Mouse (Mus musculus) midbrain, embryonic 14.5 days (tissue): ENCODE data around the gene Rora. TPM values are rescaled to one million over a fixed set of nuclear protein-coding genes. Genes with fewer than 3 reads are reported as not detected.

Experiments used
- ATAC-seq: fragments of 200-750 bp; cut with Nextera tagmentation; 2 replicates; pipeline ENCODE4 v1.8.0; 2017; ENCODE audit warnings: moderate number of reproducible peaks, moderate library complexity; ENCODE audit not compliant: low FRiP score, low TSS enrichment
- DNase-seq: peaks from one replicate; pipeline ENCODE4 v3.0.0-alpha.2; 2015
- H3K27ac ChIP-seq: fragments of 300-500 bp; sonication (generic); replicated peaks from 2 replicates; pipeline ENCODE4 v1.5.1; 2014; ENCODE audit warnings: mild to moderate bottlenecking, low read depth, low read length, moderate library complexity
- H3K27me3 ChIP-seq: fragments of 300-500 bp; sonication (generic); 2 replicates; pipeline ENCODE4 v1.6.1; 2014; ENCODE audit warnings: low read length, control low read depth, mixed read lengths; ENCODE audit not compliant: control insufficient read depth, insufficient read depth
- H3K36me3 ChIP-seq: fragments of 300-500 bp; sonication (generic); 2 replicates; pipeline ENCODE4 v1.6.1; 2014; ENCODE audit warnings: low read length, control low read depth; ENCODE audit not compliant: control insufficient read depth, insufficient read depth
- H3K4me1 ChIP-seq: fragments of 300-500 bp; sonication (generic); 2 replicates; pipeline ENCODE4 v1.6.1; 2014; ENCODE audit warnings: mild to moderate bottlenecking, antibody characterized with exemption, low read length, control low read depth; ENCODE audit not compliant: control insufficient read depth, insufficient read depth
- H3K4me2 ChIP-seq: fragments of 300-500 bp; sonication (generic); 2 replicates; pipeline ENCODE4 v1.6.1; 2014; ENCODE audit warnings: mild to moderate bottlenecking, low read length, moderate library complexity
- H3K4me3 ChIP-seq: fragments of 300-500 bp; sonication (generic); replicated peaks from 2 replicates; pipeline ENCODE4 v1.5.1; 2014; ENCODE audit warnings: low read depth, low read length
- H3K9ac ChIP-seq: fragments of 300-500 bp; sonication (generic); replicated peaks from 2 replicates; pipeline ENCODE4 v1.6.1; 2014; ENCODE audit warnings: mild to moderate bottlenecking, low read length, moderate library complexity
- H3K9me3 ChIP-seq: fragments of 300-500 bp; sonication (generic); 2 replicates; pipeline ENCODE4 v1.6.1; 2016; ENCODE audit warnings: low read length, control low read depth, mixed read lengths; ENCODE audit not compliant: control insufficient read depth
- WGBS: fragments of 180-500 bp; shearing (Covaris S2); extraction: QIAGEN DNeasy Blood & Tissue Kit; methylation state at CpG from one replicate; pipeline ENCODE4 v1.1.7; 2014; 5-methylcytosine and 5-hydroxymethylcytosine counted together
- polyA plus RNA-seq: library from polyadenylated mRNA; unstranded; fragments of >200 nt; fragmentation: Nextera tagmentation; extraction: Ambion mirVana; gene quantifications from 2 replicates; pipeline ENCODE4 v1.2.1, GENCODE M21; 2014

Gene Rora
- polyA plus RNA-seq, 1 experiment from 2014 or later, result 39.1 TPM

- Histone ChIP-seq H3K9ac (no peak overlapping the region), H3K4me3 (no peak overlapping the region), H3K9me3 (no peaks in the 10 kb centered on the region), H3K27me3 (no peaks in the 10 kb centered on the region), H3K36me3 (no peaks in the 10 kb centered on the region), H3K27ac (no peak overlapping the region), H3K4me2 (no peak overlapping the region), H3K4me1 (no peaks in the 10 kb centered on the region)
- peak; percentile 83 for DNase-seq
- no peak for ATAC-seq
- WGBS, result 63% methylated on average over 5 of the region's 5 CpGs
Measured at GRCm38 (mm10) chr9:68956938-68957573, 303.5 kb downstream of the Rora start.

GRCm38 (mm10) chr9:68957793-68958192 lies 304.2 kb downstream of the Rora start:
- WGBS, result 97% methylated on average over 3 of the region's 3 CpGs
- no peaks in the 10 kb centered on the region for H3K27me3 ChIP-seq
- no peaks in the 10 kb centered on the region for H3K9me3 ChIP-seq
- H3K4me1 ChIP-seq, result no peaks in the 10 kb centered on the region
- no peak overlapping the region for H3K9ac ChIP-seq
- DNase-seq (no peak), ATAC-seq (no peak)
- no peak overlapping the region for H3K4me2 ChIP-seq
- H3K27ac ChIP-seq, result no peak overlapping the region
- no peak overlapping the region for H3K4me3 ChIP-seq
- H3K36me3 ChIP-seq, result no peaks in the 10 kb centered on the region

- Histone ChIP-seq H3K27ac (no peak overlapping the region), H3K4me2 (no peak overlapping the region), H3K27me3 (no peaks in the 10 kb centered on the region), H3K4me3 (no peak overlapping the region), H3K36me3 (no peaks in the 10 kb centered on the region), H3K9ac (no peak overlapping the region), H3K4me1 (no peaks in the 10 kb centered on the region), H3K9me3 (no peaks in the 10 kb centered on the region)
- no peak for ATAC-seq
- WGBS, result 77% methylated on average over 5 of the region's 5 CpGs
- DNase-seq, result no peak
Measured at GRCm38 (mm10) chr9:68958919-68959318, 305.3 kb downstream of the Rora start.

- Histone ChIP-seq H3K27me3 (no peaks in the 10 kb centered on the region), H3K27ac (no peak overlapping the region), H3K9me3 (no peaks in the 10 kb centered on the region), H3K9ac (no peak overlapping the region), H3K36me3 (no peaks in the 10 kb centered on the region), H3K4me1 (0 out of 2 replicates have a peak, but pooled peaks cover 6% of the 10 kb centered on the region), H3K4me3 (no peak overlapping the region), H3K4me2 (no peak overlapping the region)
- WGBS, result 83% methylated on average over 5 of the region's 5 CpGs
- no peak for DNase-seq
- ATAC-seq, result no peak
Measured at GRCm38 (mm10) chr9:68963898-68964297, 310.3 kb downstream of the Rora start.

GRCm38 (mm10) chr9:68966540-68966939 lies 313.0 kb downstream of the Rora start:
- DNase-seq, result peak; percentile 58
- Histone ChIP-seq H3K4me2 (peak overlapping the region; percentile 16; the same call in 1 of the 2 replicates), H3K27ac (peak overlapping the region; percentile 42; the same call in 1 of the 2 replicates), H3K36me3 (no peaks in the 10 kb centered on the region), H3K4me1 (0 out of 2 replicates have a peak, but pooled peaks cover 6% of the 10 kb centered on the region), H3K9me3 (no peaks in the 10 kb centered on the region), H3K27me3 (no peaks in the 10 kb centered on the region), H3K9ac (no peak overlapping the region), H3K4me3 (no peak overlapping the region)
- ATAC-seq, result no peak
- WGBS, result 13% methylated on average over 13 of the region's 13 CpGs

- 90% methylated on average over 6 of the region's 6 CpGs for WGBS
- no peak for ATAC-seq
Measured at GRCm38 (mm10) chr9:68970074-68970473, 316.5 kb downstream of the Rora start.

GRCm38 (mm10) chr9:68972277-68972676 lies 318.7 kb downstream of the Rora start:
- DNase-seq, result no peak
- H3K9ac ChIP-seq, result no peak overlapping the region

More at GRCm38 (mm10) chr9:68970074-68970473, 316.5 kb downstream of the Rora start:
- Histone ChIP-seq H3K27ac (no peak overlapping the region), H3K36me3 (no peaks in the 10 kb centered on the region), H3K9ac (no peak overlapping the region), H3K4me1 (0 out of 2 replicates have a peak, but pooled peaks cover 4% of the 10 kb centered on the region), H3K9me3 (no peaks in the 10 kb centered on the region), H3K4me3 (no peak overlapping the region), H3K4me2 (no peak overlapping the region), H3K27me3 (no peaks in the 10 kb centered on the region)
- DNase-seq, result no peak

GRCm38 (mm10) chr9:68974517-68974916 lies 320.9 kb downstream of the Rora start:
- Histone ChIP-seq H3K4me2 (no peak overlapping the region), H3K4me1 (peaks cover 6% of the 10 kb centered on the region; the same call in 1 of the 2 replicates), H3K9ac (no peak overlapping the region), H3K36me3 (no peaks in the 10 kb centered on the region), H3K4me3 (no peak overlapping the region), H3K27ac (no peak overlapping the region), H3K27me3 (no peaks in the 10 kb centered on the region), H3K9me3 (no peaks in the 10 kb centered on the region)
- WGBS, result 92% methylated on average over 2 of the region's 2 CpGs
- no peak for DNase-seq
- no peak for ATAC-seq

More at GRCm38 (mm10) chr9:68972277-68972676, 318.7 kb downstream of the Rora start:
- no peaks in the 10 kb centered on the region for H3K9me3 ChIP-seq
- no peak overlapping the region for H3K4me2 ChIP-seq
- no peaks in the 10 kb centered on the region for H3K27me3 ChIP-seq
- H3K36me3 ChIP-seq, result no peaks in the 10 kb centered on the region
- no peak overlapping the region for H3K27ac ChIP-seq
- 0 out of 2 replicates have a peak, but pooled peaks cover 1% of the 10 kb centered on the region for H3K4me1 ChIP-seq
- ATAC-seq, result no peak
- 88% methylated on average over 7 of the region's 7 CpGs for WGBS
- no peak overlapping the region for H3K4me3 ChIP-seq

GRCm38 (mm10) chr9:68976136-68976535 lies 322.6 kb downstream of the Rora start:
- H3K4me2 ChIP-seq, result no peak overlapping the region
- DNase-seq (peak; percentile 52), ATAC-seq (no peak)
- no peaks in the 10 kb centered on the region for H3K9me3 ChIP-seq
- no peak overlapping the region for H3K9ac ChIP-seq
- no peaks in the 10 kb centered on the region for H3K27me3 ChIP-seq
- no peaks in the 10 kb centered on the region for H3K36me3 ChIP-seq
- WGBS, result 28% methylated on average over 5 of the region's 5 CpGs
- H3K4me3 ChIP-seq, result no peak overlapping the region
- no peak overlapping the region for H3K27ac ChIP-seq
- H3K4me1 ChIP-seq, result peaks cover 6% of the 10 kb centered on the region; the same call in 1 of the 2 replicates
